Mouse (Mus musculus) cerebellum, adult (tissue): ENCODE results near the gene Gprin3.

Experiments used
- ATAC-seq: cut with Nextera tagmentation; 2 replicates; pipeline ENCODE4 v1.9.2; 2017; ENCODE audit warnings: mild to moderate bottlenecking, moderate library complexity, mixed read lengths; ENCODE audit not compliant: insufficient number of reproducible peaks, low FRiP score, low TSS enrichment

Gprin3 gene

GRCm38 (mm10) chr6:59425824-59426533, at the start of gene Gprin3:
TSS of gene Gprin3 (minus strand) at chr6:59426294.
- peak; percentile 94 for ATAC-seq

GRCm38 (mm10) chr6:59458861-59459260, 32.8 kb upstream of the Gprin3 start:
- no peak for ATAC-seq

- no peak for ATAC-seq
These were observed 30.0 kb upstream of the Gprin3 start for GRCm38 (mm10) chr6:59456116-59456515.

GRCm38 (mm10) chr6:59451348-59451747, 25.3 kb upstream of the Gprin3 start:
- no peak for ATAC-seq

GRCm38 (mm10) chr6:59445101-59445503, 19.0 kb upstream of the Gprin3 start:
- ATAC-seq = peak; percentile 79

GRCm38 (mm10) chr6:59435906-59436305, 9.8 kb upstream of the Gprin3 start:
- ATAC-seq = no peak

- no peak for ATAC-seq
These were observed 7.0 kb upstream of the Gprin3 start for GRCm38 (mm10) chr6:59433116-59433515.

GRCm38 (mm10) chr6:59426534-59426885, 416 bp upstream of the Gprin3 start:
- ATAC-seq = no peak

GRCm38 (mm10) chr6:59424871-59425740, 988 bp downstream of the Gprin3 start:
- ATAC-seq = no peak

- ATAC-seq = no peak
These were observed 2.3 kb downstream of the Gprin3 start for GRCm38 (mm10) chr6:59423836-59424235.

GRCm38 (mm10) chr6:59419264-59419663, 6.8 kb downstream of the Gprin3 start:
- no peak for ATAC-seq

- no peak for ATAC-seq
These were observed 7.4 kb downstream of the Gprin3 start for GRCm38 (mm10) chr6:59418659-59419058.

- ATAC-seq = no peak
These were observed 11.3 kb downstream of the Gprin3 start for GRCm38 (mm10) chr6:59414816-59415215.

GRCm38 (mm10) chr6:59412417-59413346, 13.4 kb downstream of the Gprin3 start:
- no peak for ATAC-seq

- no peak for ATAC-seq
These were observed 16.9 kb downstream of the Gprin3 start for GRCm38 (mm10) chr6:59409001-59409700.

GRCm38 (mm10) chr6:59407482-59407997, 18.6 kb downstream of the Gprin3 start:
- no peak for ATAC-seq

GRCm38 (mm10) chr6:59390208-59390607, 35.9 kb downstream of the Gprin3 start:
- peak; percentile 31; the same call in 1 of the 2 replicates for ATAC-seq

- ATAC-seq = no peak
These were observed 60.8 kb downstream of the Gprin3 start for GRCm38 (mm10) chr6:59365300-59365699.

GRCm38 (mm10) chr6:59363282-59363681, 62.8 kb downstream of the Gprin3 start:
- ATAC-seq = no peak

- no peak for ATAC-seq
These were observed 71.2 kb downstream of the Gprin3 start for GRCm38 (mm10) chr6:59354943-59355342.
